Mouse (Mus musculus): ENCODE results near the gene Tnip1. TPM values are rescaled to one million over a fixed set of nuclear protein-coding genes. Genes with fewer than 3 reads are reported as not detected.
"Not testable (repeated sequence)": the region's sequence is repeated elsewhere in the genome, so short reads cannot be mapped to it uniquely, and the experiment has no call there.

Tnip1 gene
- polyA plus RNA-seq, 1 experiment from 2014 or later, result 19.6 TPM

GRCm38 (mm10) chr11:54961164-54961850, 1.4 kb downstream of the Tnip1 start:
- Histone ChIP-seq H3K9ac (ENCODE audit: low read depth, low read length) (no peak overlapping the region), H3K9me3 (ENCODE audit: control insufficient read depth, low read length) (no peaks in the 10 kb centered on the region), H3K4me2 (ENCODE audit: low read length) (no peak overlapping the region), H3K36me3 (ENCODE audit: control insufficient read depth, insufficient read depth, low read length) (no peaks in the 10 kb centered on the region), H3K4me3 (ENCODE audit: low read length) (no peak overlapping the region), H3K27ac (ENCODE audit: low read depth, low read length) (no peak overlapping the region), H3K27me3 (replicated peaks; ENCODE audit: control insufficient read depth, insufficient read depth, low read length) (no peaks in the 10 kb centered on the region), H3K4me1 (ENCODE audit: control insufficient read depth, insufficient read depth, low read depth, low read length) (no peaks in the 10 kb centered on the region)
- WGBS, result 76% methylated on average over 6 of the region's 6 CpGs
- ATAC-seq, result no peak

GRCm38 (mm10) chr11:54960251-54960650, 2.5 kb downstream of the Tnip1 start:
- 91% methylated on average over 6 of the region's 6 CpGs for WGBS
- ATAC-seq, result no peak
- H3K4me1 ChIP-seq (ENCODE audit: control insufficient read depth, insufficient read depth, low read depth, low read length), result no peaks in the 10 kb centered on the region; the same call in 1 of the 2 replicates
- H3K4me2 ChIP-seq (ENCODE audit: low read length), result no peak overlapping the region
- H3K27ac ChIP-seq (ENCODE audit: low read depth, low read length), result no peak overlapping the region
- H3K27me3 ChIP-seq (replicated peaks; ENCODE audit: control insufficient read depth, insufficient read depth, low read length), result no peaks in the 10 kb centered on the region
- H3K36me3 ChIP-seq (ENCODE audit: control insufficient read depth, insufficient read depth, low read length), result no peaks in the 10 kb centered on the region
- no peak overlapping the region for H3K4me3 ChIP-seq (ENCODE audit: low read length)
- no peaks in the 10 kb centered on the region for H3K9me3 ChIP-seq (ENCODE audit: control insufficient read depth, low read length)
- H3K9ac ChIP-seq (ENCODE audit: low read depth, low read length), result no peak overlapping the region

DNA sequence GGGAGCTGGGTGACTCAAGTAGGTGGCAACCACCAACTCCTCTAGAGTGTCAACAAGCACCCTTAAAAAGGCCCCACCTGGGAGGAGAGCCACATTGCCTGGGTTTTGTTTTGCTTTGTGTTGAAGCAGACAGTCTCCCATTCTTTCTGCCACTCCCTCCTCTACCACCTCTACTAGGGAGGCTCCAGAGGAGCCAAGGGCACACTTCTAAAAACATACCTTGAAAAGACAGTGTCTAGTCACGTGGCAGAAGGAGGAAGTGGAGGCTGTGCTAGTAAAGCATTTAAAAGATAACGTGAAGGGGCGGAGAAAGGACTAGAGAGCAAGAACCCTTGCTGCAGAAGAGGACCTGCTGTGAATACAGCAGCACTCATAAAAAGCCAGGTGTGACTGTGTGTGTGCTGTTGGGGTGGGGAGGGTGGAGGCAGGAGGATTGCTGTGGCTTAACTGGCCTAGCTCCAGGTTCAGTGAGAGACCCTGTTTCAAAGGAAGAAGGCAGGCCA, 4.1 kb downstream of the Tnip1 start:
- Histone ChIP-seq H3K27ac (ENCODE audit: low read depth, low read length) (no peak overlapping the region), H3K4me2 (ENCODE audit: low read length) (no peak overlapping the region), H3K9me3 (ENCODE audit: control insufficient read depth, low read length) (no peaks in the 10 kb centered on the region), H3K27me3 (replicated peaks; ENCODE audit: control insufficient read depth, insufficient read depth, low read length) (no peaks in the 10 kb centered on the region), H3K36me3 (ENCODE audit: control insufficient read depth, insufficient read depth, low read length) (no peaks in the 10 kb centered on the region), H3K4me3 (ENCODE audit: low read length) (no peak overlapping the region), H3K9ac (ENCODE audit: low read depth, low read length) (no peak overlapping the region), H3K4me1 (ENCODE audit: control insufficient read depth, insufficient read depth, low read depth, low read length) (peaks cover 8% of the 10 kb centered on the region)
- 59% methylated on average over 3 of the region's 3 CpGs for WGBS
- no peak for ATAC-seq

- H3K4me1 ChIP-seq (ENCODE audit: control insufficient read depth, insufficient read depth, low read depth, low read length); H3K27me3 ChIP-seq (replicated peaks; ENCODE audit: control insufficient read depth, insufficient read depth, low read length); ATAC-seq; H3K9ac ChIP-seq (ENCODE audit: low read depth, low read length); H3K4me2 ChIP-seq (ENCODE audit: low read length); H3K9me3 ChIP-seq (ENCODE audit: control insufficient read depth, low read length); H3K36me3 ChIP-seq (ENCODE audit: control insufficient read depth, insufficient read depth, low read length); H3K4me3 ChIP-seq (ENCODE audit: low read length); H3K27ac ChIP-seq (ENCODE audit: low read depth, low read length): not testable (repeated sequence)
- WGBS, result 93% methylated on average over 3 of the region's 3 CpGs
These were observed 5.0 kb downstream of the Tnip1 start for GRCm38 (mm10) chr11:54957708-54958107.

- WGBS, result 62% methylated on average over 7 of the region's 7 CpGs
- Histone ChIP-seq H3K9me3 (ENCODE audit: control insufficient read depth, low read length) (no peaks in the 10 kb centered on the region), H3K9ac (ENCODE audit: low read depth, low read length) (no peak overlapping the region), H3K27me3 (replicated peaks; ENCODE audit: control insufficient read depth, insufficient read depth, low read length) (no peaks in the 10 kb centered on the region), H3K27ac (ENCODE audit: low read depth, low read length) (no peak overlapping the region), H3K4me1 (ENCODE audit: control insufficient read depth, insufficient read depth, low read depth, low read length) (peaks cover 8% of the 10 kb centered on the region), H3K4me2 (ENCODE audit: low read length) (no peak overlapping the region), H3K36me3 (ENCODE audit: control insufficient read depth, insufficient read depth, low read length) (no peaks in the 10 kb centered on the region), H3K4me3 (ENCODE audit: low read length) (no peak overlapping the region)
- ATAC-seq, result no peak
These were observed 5.8 kb downstream of the Tnip1 start for GRCm38 (mm10) chr11:54956912-54957311.

DNA sequence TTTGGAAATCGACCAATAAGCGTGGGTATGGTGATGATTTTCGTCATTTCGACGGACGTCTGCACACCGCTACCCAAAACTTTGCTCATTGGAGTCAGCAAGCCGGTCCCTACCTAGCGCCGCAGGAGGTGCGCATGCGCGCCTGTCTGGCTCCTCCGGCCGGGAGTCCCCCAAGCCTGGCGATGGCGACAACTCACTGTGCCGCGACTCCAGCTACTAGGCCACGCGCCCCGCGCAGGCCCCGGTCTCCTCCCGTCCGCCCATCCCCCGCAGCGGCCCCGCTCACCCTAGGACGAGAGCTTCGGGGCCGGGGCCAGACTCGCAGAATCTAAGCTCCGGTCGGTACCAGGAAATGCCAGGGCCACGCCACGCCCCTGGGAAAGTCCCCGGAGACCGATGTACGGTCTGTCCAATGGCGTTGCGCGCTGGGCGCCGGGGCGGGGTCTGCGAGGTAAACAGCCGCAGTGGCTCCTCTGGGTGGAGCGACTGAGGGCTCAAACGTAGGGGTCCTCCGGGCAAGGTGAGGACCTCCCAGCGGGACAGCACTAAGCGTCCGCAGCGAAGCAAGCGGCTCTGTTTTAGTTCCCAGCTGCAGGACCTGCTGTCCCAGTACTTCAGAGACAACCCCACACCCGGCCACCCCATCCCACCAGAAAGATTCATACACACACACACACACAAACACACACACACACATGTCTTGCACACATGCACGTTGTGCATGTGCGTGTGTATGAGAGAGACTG, 6.8 kb downstream of the Tnip1 start:
- Histone ChIP-seq H3K27me3 (replicated peaks; ENCODE audit: control insufficient read depth, insufficient read depth, low read length) (no peaks in the 10 kb centered on the region), H3K4me2 (ENCODE audit: low read length) (peak overlapping the region; percentile 57), H3K27ac (ENCODE audit: low read depth, low read length) (peak overlapping the region; percentile 90), H3K36me3 (ENCODE audit: control insufficient read depth, insufficient read depth, low read length) (no peaks in the 10 kb centered on the region), H3K4me1 (ENCODE audit: control insufficient read depth, insufficient read depth, low read depth, low read length) (peaks cover 8% of the 10 kb centered on the region), H3K4me3 (ENCODE audit: low read length) (peak overlapping the region; percentile 79), H3K9ac (ENCODE audit: low read depth, low read length) (peak overlapping the region; percentile 90), H3K9me3 (ENCODE audit: control insufficient read depth, low read length) (no peaks in the 10 kb centered on the region)
- under 1% methylated on average over 59 of the region's 59 CpGs for WGBS
- peak; percentile 99 for ATAC-seq

DNA sequence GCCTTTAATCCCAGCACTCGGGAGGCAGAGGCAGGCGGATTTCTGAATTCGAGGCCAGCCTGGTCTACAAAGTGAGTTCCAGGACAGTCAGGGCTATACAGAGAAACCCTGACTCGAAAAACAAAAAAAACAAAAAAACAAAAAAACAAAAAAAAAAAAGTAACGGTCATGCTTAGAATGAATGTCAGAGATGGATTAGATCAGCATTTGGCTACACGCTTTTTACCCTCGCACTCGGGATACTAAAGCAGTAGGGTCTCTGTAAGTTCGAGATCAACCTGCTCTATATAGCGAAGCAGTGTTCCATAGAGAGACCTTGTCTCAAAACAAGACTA, 7.3 kb downstream of the Tnip1 start:
- WGBS, result 40% methylated on average over 10 of the region's 10 CpGs
- peak overlapping the region; percentile 79 for H3K4me3 ChIP-seq (ENCODE audit: low read length)
- not testable (repeated sequence) for H3K36me3 ChIP-seq (ENCODE audit: control insufficient read depth, insufficient read depth, low read length); H3K9me3 ChIP-seq (ENCODE audit: control insufficient read depth, low read length); H3K27me3 ChIP-seq (replicated peaks; ENCODE audit: control insufficient read depth, insufficient read depth, low read length); ATAC-seq; H3K4me1 ChIP-seq (ENCODE audit: control insufficient read depth, insufficient read depth, low read depth, low read length)
- peak overlapping the region; percentile 57 for H3K4me2 ChIP-seq (ENCODE audit: low read length)
- peak overlapping the region; percentile 90 for H3K9ac ChIP-seq (ENCODE audit: low read depth, low read length)
- H3K27ac ChIP-seq (ENCODE audit: low read depth, low read length), result peak overlapping the region; percentile 90

- Histone ChIP-seq H3K4me2 (ENCODE audit: low read length) (peak overlapping the region; percentile 35; the same call in 1 of the 2 replicates), H3K27ac (ENCODE audit: low read depth, low read length) (no peak overlapping the region), H3K36me3 (ENCODE audit: control insufficient read depth, insufficient read depth, low read length) (no peaks in the 10 kb centered on the region), H3K4me1 (ENCODE audit: control insufficient read depth, insufficient read depth, low read depth, low read length) (peaks cover 8% of the 10 kb centered on the region), H3K4me3 (ENCODE audit: low read length) (no peak overlapping the region), H3K27me3 (replicated peaks; ENCODE audit: control insufficient read depth, insufficient read depth, low read length) (no peaks in the 10 kb centered on the region), H3K9ac (ENCODE audit: low read depth, low read length) (no peak overlapping the region), H3K9me3 (ENCODE audit: control insufficient read depth, low read length) (no peaks in the 10 kb centered on the region)
- WGBS, result 81% methylated on average over 8 of the region's 8 CpGs
- no peak for ATAC-seq
These were observed 8.0 kb downstream of the Tnip1 start for GRCm38 (mm10) chr11:54954716-54955115.

- Histone ChIP-seq H3K27me3 (replicated peaks; ENCODE audit: control insufficient read depth, insufficient read depth, low read length) (no peaks in the 10 kb centered on the region), H3K9me3 (ENCODE audit: control insufficient read depth, low read length) (no peaks in the 10 kb centered on the region), H3K36me3 (ENCODE audit: control insufficient read depth, insufficient read depth, low read length) (no peaks in the 10 kb centered on the region), H3K4me3 (ENCODE audit: low read length) (peak overlapping the region; percentile 2; the same call in 1 of the 2 replicates), H3K4me2 (ENCODE audit: low read length) (peak overlapping the region; percentile 35), H3K4me1 (ENCODE audit: control insufficient read depth, insufficient read depth, low read depth, low read length) (peaks cover 8% of the 10 kb centered on the region), H3K27ac (ENCODE audit: low read depth, low read length) (no peak overlapping the region), H3K9ac (ENCODE audit: low read depth, low read length) (peak overlapping the region; percentile 9; the same call in 1 of the 2 replicates)
- 23% methylated on average over 9 of the region's 9 CpGs for WGBS
- no peak for ATAC-seq
These were observed 8.7 kb downstream of the Tnip1 start for GRCm38 (mm10) chr11:54953993-54954446.

All from hindbrain, embryonic 16.5 days (tissue).